Mouse (Mus musculus) neural tube, embryonic 11.5 days (tissue): ENCODE measurements around the gene Fank1. TPM values are rescaled to one million over a fixed set of nuclear protein-coding genes. Genes with fewer than 3 reads are reported as not detected.

Experiments
- ATAC-seq: fragments of 200-750 bp; cut with Nextera tagmentation; 2 replicates; pipeline ENCODE4 v1.8.0; 2017; ENCODE audit warnings: moderate number of reproducible peaks, mild to moderate bottlenecking, moderate TSS enrichment, moderate library complexity; ENCODE audit not compliant: insufficient read depth, low FRiP score, low TSS enrichment
- DNase-seq: peaks from one replicate; pipeline ENCODE4 v3.0.0-alpha.2; 2015; ENCODE audit warnings: low spot score
- H3K27ac ChIP-seq: fragments of 300-500 bp; sonication (generic); 2 replicates; pipeline ENCODE4 v1.5.1; 2014; ENCODE audit warnings: low read depth, mild to moderate bottlenecking, low read length
- H3K27me3 ChIP-seq: fragments of 300-500 bp; sonication (generic); 2 replicates; pipeline ENCODE4 v1.6.1; 2014; ENCODE audit warnings: mild to moderate bottlenecking, low read length, mixed read lengths; ENCODE audit not compliant: control insufficient read depth, insufficient read depth
- H3K36me3 ChIP-seq: fragments of 300-500 bp; sonication (generic); 2 replicates; pipeline ENCODE4 v1.6.1; 2014; ENCODE audit warnings: mild to moderate bottlenecking, low read length, moderate library complexity, mixed read lengths; ENCODE audit not compliant: control insufficient read depth, insufficient read depth
- H3K4me1 ChIP-seq: fragments of 300-500 bp; sonication (generic); 2 replicates; pipeline ENCODE4 v1.6.1; 2014; ENCODE audit warnings: low read length, mixed read lengths; ENCODE audit not compliant: control insufficient read depth, insufficient read depth
- H3K4me2 ChIP-seq: fragments of 300-500 bp; sonication (generic); 2 replicates; pipeline ENCODE4 v1.6.1; 2014; ENCODE audit warnings: low read depth, mild to moderate bottlenecking, moderate library complexity
- H3K4me3 ChIP-seq: fragments of 300-500 bp; sonication (generic); 2 replicates; pipeline ENCODE4 v1.5.1; 2014; ENCODE audit warnings: low read depth, low read length
- H3K9ac ChIP-seq: fragments of 300-500 bp; sonication (generic); 2 replicates; pipeline ENCODE4 v1.6.1; 2014; ENCODE audit warnings: mild to moderate bottlenecking, low read length
- H3K9me3 ChIP-seq: fragments of 300-500 bp; sonication (generic); 2 replicates; pipeline ENCODE4 v1.6.1; 2016; ENCODE audit warnings: low read length; ENCODE audit not compliant: control insufficient read depth
- WGBS: fragments of 180-500 bp; shearing (Covaris S2); extraction: QIAGEN DNeasy Blood & Tissue Kit; methylation state at CpG from one replicate; pipeline ENCODE4 v1.1.7; 2014; 5-methylcytosine and 5-hydroxymethylcytosine counted together
- polyA plus RNA-seq: library from polyadenylated mRNA; unstranded; fragments of >200 nt; fragmentation: Nextera tagmentation; extraction: Ambion mirVana; gene quantifications from 2 replicates; pipeline ENCODE4 v1.2.1, GENCODE M21; 2014

Fank1 gene
- polyA plus RNA-seq, 1 experiment from 2014 or later: 0.70 TPM

GRCm38 (mm10) chr7:133793248-133794131 is 16.8 kb downstream of the Fank1 start:
- no peak overlapping the region for H3K9ac ChIP-seq
- DNase-seq: no peak
- no peaks in the 10 kb centered on the region for H3K27me3 ChIP-seq
- H3K4me3 ChIP-seq: no peak overlapping the region
- no peak overlapping the region for H3K4me2 ChIP-seq
- no peak overlapping the region for H3K27ac ChIP-seq
- no peaks in the 10 kb centered on the region for H3K36me3 ChIP-seq
- H3K4me1 ChIP-seq: no peaks in the 10 kb centered on the region
- H3K9me3 ChIP-seq: no peaks in the 10 kb centered on the region
- WGBS: 65% methylated on average over 10 of the region's 10 CpGs
- ATAC-seq: no peak

GRCm38 (mm10) chr7:133794720-133795119 is 18.1 kb downstream of the Fank1 start:
- H3K9ac ChIP-seq: no peak overlapping the region
- DNase-seq: no peak
- no peaks in the 10 kb centered on the region for H3K36me3 ChIP-seq
- 86% methylated on average over 2 of the region's 2 CpGs for WGBS
- no peak overlapping the region for H3K27ac ChIP-seq
- no peak for ATAC-seq
- no peak overlapping the region for H3K4me3 ChIP-seq
- H3K4me2 ChIP-seq: no peak overlapping the region
- no peaks in the 10 kb centered on the region for H3K27me3 ChIP-seq
- no peaks in the 10 kb centered on the region for H3K4me1 ChIP-seq
- H3K9me3 ChIP-seq: no peaks in the 10 kb centered on the region

GRCm38 (mm10) chr7:133799928-133800327 is 23.3 kb downstream of the Fank1 start:
- WGBS: 81% methylated on average over 5 of the region's 5 CpGs

GRCm38 (mm10) chr7:133801823-133802222 is 25.2 kb downstream of the Fank1 start:
- no peak for ATAC-seq

More at GRCm38 (mm10) chr7:133799928-133800327, 23.3 kb downstream of the Fank1 start:
- H3K9ac ChIP-seq: no peak overlapping the region
- H3K27me3 ChIP-seq: no peaks in the 10 kb centered on the region
- no peak overlapping the region for H3K27ac ChIP-seq
- ATAC-seq: no peak
- no peaks in the 10 kb centered on the region for H3K36me3 ChIP-seq
- no peak for DNase-seq
- no peak overlapping the region for H3K4me2 ChIP-seq
- H3K4me1 ChIP-seq: no peaks in the 10 kb centered on the region
- no peaks in the 10 kb centered on the region for H3K9me3 ChIP-seq
- no peak overlapping the region for H3K4me3 ChIP-seq

GRCm38 (mm10) chr7:133805614-133806175 is 29.0 kb downstream of the Fank1 start:
- H3K4me3 ChIP-seq: no peak overlapping the region
- H3K4me2 ChIP-seq: no peak overlapping the region
- 57% methylated on average over 7 of the region's 7 CpGs for WGBS
- H3K4me1 ChIP-seq: no peaks in the 10 kb centered on the region
- ATAC-seq (no peak), DNase-seq (peak; percentile 75)
- H3K9me3 ChIP-seq: no peaks in the 10 kb centered on the region
- no peak overlapping the region for H3K9ac ChIP-seq
- no peak overlapping the region for H3K27ac ChIP-seq
- no peaks in the 10 kb centered on the region for H3K27me3 ChIP-seq
- H3K36me3 ChIP-seq: no peaks in the 10 kb centered on the region

More at GRCm38 (mm10) chr7:133801823-133802222, 25.2 kb downstream of the Fank1 start:
- H3K4me3 ChIP-seq: no peak overlapping the region
- no peak overlapping the region for H3K9ac ChIP-seq
- WGBS: 68% methylated on average over 6 of the region's 6 CpGs
- H3K36me3 ChIP-seq: no peaks in the 10 kb centered on the region
- H3K4me1 ChIP-seq: no peaks in the 10 kb centered on the region
- H3K4me2 ChIP-seq: no peak overlapping the region
- DNase-seq: no peak
- H3K27me3 ChIP-seq: no peaks in the 10 kb centered on the region
- no peaks in the 10 kb centered on the region for H3K9me3 ChIP-seq
- no peak overlapping the region for H3K27ac ChIP-seq

GRCm38 (mm10) chr7:133812927-133813326 is 36.3 kb downstream of the Fank1 start:
- H3K9ac ChIP-seq: no peak overlapping the region
- no peaks in the 10 kb centered on the region for H3K36me3 ChIP-seq
- WGBS: 81% methylated on average over 7 of the region's 7 CpGs
- ATAC-seq: no peak
- DNase-seq: no peak
- no peaks in the 10 kb centered on the region for H3K9me3 ChIP-seq
- no peak overlapping the region for H3K4me2 ChIP-seq
- no peak overlapping the region for H3K4me3 ChIP-seq
- H3K27ac ChIP-seq: no peak overlapping the region
- H3K4me1 ChIP-seq: no peaks in the 10 kb centered on the region
- no peaks in the 10 kb centered on the region for H3K27me3 ChIP-seq

- H3K9ac ChIP-seq: no peak overlapping the region
- H3K9me3 ChIP-seq: no peaks in the 10 kb centered on the region
- ATAC-seq (no peak), DNase-seq (no peak)
- no peak overlapping the region for H3K4me2 ChIP-seq
- H3K27me3 ChIP-seq: no peaks in the 10 kb centered on the region
- H3K4me1 ChIP-seq: no peaks in the 10 kb centered on the region
- no peak overlapping the region for H3K27ac ChIP-seq
- WGBS: 88% methylated on average over 4 of the region's 4 CpGs
- no peaks in the 10 kb centered on the region for H3K36me3 ChIP-seq
- H3K4me3 ChIP-seq: no peak overlapping the region
Measured at GRCm38 (mm10) chr7:133813331-133813730, 36.7 kb downstream of the Fank1 start.

- 88% methylated on average over 6 of the region's 6 CpGs for WGBS
- ATAC-seq (no peak), DNase-seq (no peak)
Measured at GRCm38 (mm10) chr7:133823751-133824150, 47.1 kb downstream of the Fank1 start.

GRCm38 (mm10) chr7:133824579-133824978 is 47.9 kb downstream of the Fank1 start:
- WGBS: 90% methylated on average over 2 of the region's 2 CpGs
- no peaks in the 10 kb centered on the region for H3K36me3 ChIP-seq
- no peaks in the 10 kb centered on the region for H3K4me1 ChIP-seq
- no peaks in the 10 kb centered on the region for H3K27me3 ChIP-seq
- no peak overlapping the region for H3K27ac ChIP-seq
- no peak overlapping the region for H3K4me2 ChIP-seq
- no peaks in the 10 kb centered on the region for H3K9me3 ChIP-seq
- no peak for DNase-seq
- no peak overlapping the region for H3K9ac ChIP-seq
- no peak for ATAC-seq
- no peak overlapping the region for H3K4me3 ChIP-seq

More at GRCm38 (mm10) chr7:133823751-133824150, 47.1 kb downstream of the Fank1 start:
- H3K4me3 ChIP-seq: no peak overlapping the region
- no peaks in the 10 kb centered on the region for H3K36me3 ChIP-seq
- no peak overlapping the region for H3K4me2 ChIP-seq
- H3K9ac ChIP-seq: no peak overlapping the region
- no peaks in the 10 kb centered on the region for H3K4me1 ChIP-seq
- H3K27ac ChIP-seq: no peak overlapping the region
- H3K27me3 ChIP-seq: no peaks in the 10 kb centered on the region
- H3K9me3 ChIP-seq: no peaks in the 10 kb centered on the region
